Mouse (Mus musculus): ENCODE results near the gene Cipc.

Gene Cipc

DNA sequence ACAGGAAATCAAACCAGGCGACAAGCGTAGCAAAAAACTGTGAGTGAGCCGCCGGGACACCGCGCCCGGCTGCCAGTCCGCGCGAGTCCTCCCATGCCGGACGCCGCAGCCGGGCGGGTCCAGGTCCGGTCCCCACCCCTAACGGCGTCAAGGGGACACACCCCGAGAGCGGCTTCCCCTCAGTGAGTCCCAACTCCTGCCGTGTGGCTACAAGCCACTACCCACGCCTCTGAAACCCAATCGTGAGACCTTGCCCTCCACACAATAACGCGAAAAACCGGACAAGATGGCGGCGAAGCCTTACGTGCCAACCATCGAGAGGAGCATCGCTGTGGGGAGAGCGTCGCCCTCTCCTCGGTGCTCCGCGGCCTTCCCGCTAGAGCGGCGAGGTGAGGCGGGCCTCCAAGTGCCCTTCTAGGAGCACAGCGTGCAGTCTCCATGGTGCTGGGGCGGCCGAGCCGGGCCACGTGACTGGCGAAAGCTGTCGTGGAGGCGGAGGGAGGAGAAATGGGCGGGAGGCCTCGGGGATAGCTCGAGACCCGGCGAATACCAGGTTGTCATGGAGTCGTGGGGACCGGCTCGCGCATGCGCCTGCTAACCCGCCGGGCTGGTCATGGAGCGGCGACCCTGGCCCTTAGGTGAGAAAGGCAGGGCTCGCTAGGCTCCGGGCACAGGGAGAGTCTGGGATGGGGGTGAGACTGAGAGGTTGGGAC is at the start of gene Cipc:
TSS of gene Cipc (plus strand) at position 182 of the 713 bp plus-strand sequence.
- DNase-seq (ENCODE audit: low read depth, low spot score): peak; percentile 98

DNA sequence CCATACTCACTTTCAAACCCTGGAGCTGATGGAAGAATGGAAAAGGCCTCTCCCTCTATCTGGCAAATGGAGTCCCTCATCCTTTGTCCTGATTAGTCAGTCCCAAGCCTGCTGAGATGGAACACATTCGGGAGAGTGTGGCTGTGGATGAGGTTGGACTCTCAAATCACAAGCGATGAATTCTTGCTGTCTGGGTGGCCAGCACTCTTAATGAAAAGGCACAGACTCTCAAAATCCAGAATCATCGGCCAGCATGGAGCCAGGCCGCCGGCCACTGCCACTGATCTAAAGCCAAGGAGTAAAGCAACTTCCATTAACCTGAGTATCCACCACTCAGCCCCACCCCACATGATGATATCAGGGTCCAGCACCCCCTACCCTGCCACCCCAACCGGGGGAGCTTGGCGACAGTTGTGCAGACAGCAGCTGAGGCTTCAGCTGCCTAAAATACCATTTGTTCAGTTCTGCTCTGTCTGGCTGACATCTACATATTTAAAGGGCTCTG is 49.0 kb upstream of the Cipc start:
- DNase-seq (ENCODE audit: low read depth, low spot score): no peak

GRCm38 (mm10) chr12:86898448-86898847 is 48.4 kb upstream of the Cipc start:
- DNase-seq (ENCODE audit: low read depth, low spot score): no peak

DNA sequence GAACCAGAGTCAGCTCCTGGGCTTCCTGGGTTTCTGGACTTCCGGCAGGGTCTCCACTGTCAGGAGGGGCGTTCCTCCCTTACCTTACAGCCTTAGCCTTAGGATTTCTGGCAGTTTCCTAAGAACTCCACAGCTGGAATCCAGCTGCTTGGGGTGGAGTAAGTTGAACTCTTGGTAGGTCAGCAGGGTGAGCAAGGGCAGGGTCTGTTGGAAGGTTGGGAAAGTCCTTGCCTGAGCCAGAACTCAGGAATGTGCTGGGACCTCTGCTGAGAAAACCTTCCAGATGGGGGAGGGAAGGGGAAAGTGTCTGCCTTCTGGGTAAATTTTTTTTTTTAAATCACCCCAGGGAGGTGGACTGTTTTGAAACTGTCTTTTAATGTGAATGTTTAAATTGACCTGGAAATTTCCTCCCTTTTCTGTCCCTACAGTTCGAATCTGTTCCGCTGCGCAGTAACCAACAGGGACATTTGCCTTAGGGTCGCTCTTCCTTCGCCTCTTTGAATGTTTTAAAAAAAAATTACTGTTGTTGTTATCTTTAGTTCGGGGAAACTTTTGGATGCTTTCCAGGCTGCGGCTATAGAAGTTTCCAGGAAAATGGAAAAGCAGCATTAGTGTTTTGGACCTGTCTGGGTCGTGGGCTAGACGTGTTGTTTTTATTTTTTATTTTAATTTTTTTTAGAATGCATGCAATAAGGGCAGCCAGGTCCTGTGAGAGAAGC is 47.2 kb upstream of the Cipc start:
- DNase-seq (ENCODE audit: low read depth, low spot score): no peak

GRCm38 (mm10) chr12:86903828-86904806 is 42.7 kb upstream of the Cipc start:
- DNase-seq (ENCODE audit: low read depth, low spot score): no peak

DNA sequence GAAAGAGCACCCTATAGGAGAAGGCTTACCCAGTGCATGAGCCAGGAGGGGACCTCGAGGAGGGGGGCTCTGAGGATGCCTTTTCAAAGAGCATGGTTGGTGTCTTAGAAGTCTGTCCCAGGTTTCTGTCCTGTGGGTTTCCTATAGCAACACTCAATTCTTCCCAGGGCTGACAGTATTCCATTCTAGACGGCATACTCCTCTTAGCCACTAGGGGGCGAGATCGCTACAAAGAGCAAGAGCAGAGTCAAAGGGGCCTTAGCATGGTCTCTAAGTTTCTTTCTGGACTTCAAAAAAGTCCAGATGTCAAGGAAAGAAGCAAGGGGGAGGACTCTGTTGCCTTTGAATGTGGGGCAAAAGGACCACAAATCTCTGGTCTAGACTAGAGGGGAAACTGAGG is 41.6 kb upstream of the Cipc start:
- DNase-seq (ENCODE audit: low read depth, low spot score): no peak

GRCm38 (mm10) chr12:86905876-86906275 is 41.0 kb upstream of the Cipc start:
- DNase-seq (ENCODE audit: low read depth, low spot score): no peak

- peak; percentile 77 for DNase-seq (ENCODE audit: low read depth, low spot score)
Measured at GRCm38 (mm10) chr12:86906395-86906794, 40.4 kb upstream of the Cipc start.

DNA sequence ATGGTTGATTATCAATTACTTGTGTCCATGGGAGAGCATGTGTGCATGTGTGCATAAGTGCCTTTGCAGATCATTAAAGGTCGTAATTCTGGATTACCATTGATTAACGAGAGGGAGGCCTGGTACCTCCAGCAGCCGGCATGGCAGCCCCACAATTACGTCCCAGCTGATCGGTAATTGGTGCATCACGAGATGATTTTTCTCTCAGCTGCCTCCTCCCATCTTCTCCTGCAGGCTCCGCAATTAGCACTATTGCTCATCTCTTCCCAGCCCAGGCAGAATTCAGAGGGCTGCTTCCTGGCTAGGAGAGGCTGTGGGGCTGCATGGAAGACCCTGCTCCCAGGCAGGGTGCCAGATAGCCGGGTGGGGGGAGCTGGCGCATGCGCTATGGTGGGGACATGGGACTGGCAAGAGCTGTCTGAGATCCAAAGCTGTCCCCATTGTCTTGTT is 35.3 kb upstream of the Cipc start:
- peak; percentile 33 for DNase-seq (ENCODE audit: low read depth, low spot score)

DNA sequence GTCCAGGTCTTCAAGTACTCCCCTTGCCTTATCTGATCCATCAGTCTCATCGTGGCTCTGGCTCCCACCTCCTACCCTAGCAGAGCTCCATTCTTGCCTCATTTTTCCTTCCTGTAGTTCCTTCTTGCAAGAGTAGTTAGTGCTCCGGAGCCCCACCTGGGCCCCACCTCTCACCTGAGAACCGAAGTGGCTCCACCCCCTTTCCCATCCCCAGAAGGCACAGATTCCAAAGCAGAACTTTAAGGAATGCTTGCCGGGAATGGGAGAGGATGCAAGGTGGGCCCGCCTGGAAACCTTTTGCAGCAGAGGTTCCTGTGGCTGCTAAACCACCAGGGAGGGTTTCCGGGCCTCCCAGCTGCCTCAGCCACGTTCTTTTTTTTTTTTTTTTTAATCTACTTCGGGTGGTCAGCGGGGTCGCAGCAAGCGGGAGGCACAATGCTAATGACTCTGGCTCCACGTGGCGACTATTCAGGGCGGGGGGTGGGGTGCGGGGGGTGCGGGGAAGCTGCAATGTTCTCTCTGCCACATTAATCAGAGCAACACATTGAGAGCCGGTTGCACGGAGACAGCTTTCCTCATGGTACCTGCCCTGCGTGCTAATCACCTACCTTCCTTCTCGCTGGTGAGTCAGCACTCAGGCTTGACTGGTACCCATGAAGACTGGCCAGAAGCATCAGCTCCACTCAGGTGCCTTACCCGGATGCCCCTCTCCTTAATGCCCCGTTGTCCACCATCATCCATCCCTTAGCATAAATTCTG is 34.3 kb upstream of the Cipc start:
- no peak for DNase-seq (ENCODE audit: low read depth, low spot score)

DNA sequence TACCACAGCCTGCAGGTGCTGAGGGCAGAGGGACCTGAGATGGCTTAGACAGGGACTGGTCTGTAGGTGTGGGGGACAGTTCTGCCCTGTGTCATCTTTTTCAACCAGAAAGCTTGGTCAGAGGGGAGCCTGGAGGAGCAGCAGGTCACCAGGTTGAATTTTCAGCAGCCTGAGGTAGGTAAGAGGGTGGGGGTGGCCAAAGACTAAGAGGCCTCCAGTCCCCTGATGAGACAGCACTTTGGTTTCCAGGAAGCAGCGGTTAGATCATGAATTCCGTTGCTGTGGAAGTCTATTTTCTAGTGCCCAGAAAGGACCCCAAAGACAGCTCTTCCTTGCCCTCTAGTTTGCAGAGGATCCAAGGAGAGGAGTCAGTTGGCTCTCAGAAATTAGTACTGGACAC is 32.5 kb upstream of the Cipc start:
- no peak for DNase-seq (ENCODE audit: low read depth, low spot score)

DNA sequence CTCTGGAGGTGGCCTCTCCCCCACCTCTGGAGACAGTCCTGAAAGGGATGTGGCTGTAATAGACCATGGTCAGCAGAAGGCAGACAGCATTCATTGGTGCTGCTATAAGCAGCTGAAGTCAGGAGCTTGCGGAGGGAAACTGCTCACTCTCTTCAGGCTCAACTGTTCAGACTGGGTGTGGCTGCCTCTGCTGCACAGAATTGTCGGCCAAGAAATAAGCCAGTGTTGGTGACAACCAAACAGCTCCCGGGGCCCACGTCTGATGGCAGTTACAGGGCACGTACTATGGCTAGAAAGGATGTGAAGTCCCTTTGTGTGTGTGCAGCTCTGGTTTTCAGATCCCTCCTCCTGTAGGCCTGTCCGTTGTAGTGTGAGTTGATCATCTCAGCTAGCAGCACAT is 32.1 kb upstream of the Cipc start:
- DNase-seq (ENCODE audit: low read depth, low spot score): no peak

DNA sequence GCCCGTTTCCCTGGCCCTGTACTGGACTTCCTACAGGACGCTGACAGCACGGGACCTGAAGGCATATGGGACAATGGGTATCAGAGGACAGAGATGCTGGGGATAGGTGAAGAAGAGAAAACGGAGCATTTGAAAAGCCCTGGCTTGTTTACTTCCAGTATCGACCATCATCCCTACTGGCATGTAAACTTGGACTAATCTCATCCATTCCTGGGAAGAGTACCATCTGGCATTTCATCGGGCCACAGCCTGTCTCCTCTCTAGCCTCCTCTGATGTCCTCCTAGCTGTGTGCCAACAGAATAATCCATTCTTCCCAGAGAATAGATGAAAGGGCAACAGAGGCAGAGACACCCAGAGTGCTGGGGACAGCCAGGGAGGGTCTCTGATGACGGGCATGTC is 31.2 kb upstream of the Cipc start:
- no peak for DNase-seq (ENCODE audit: low read depth, low spot score)

DNA sequence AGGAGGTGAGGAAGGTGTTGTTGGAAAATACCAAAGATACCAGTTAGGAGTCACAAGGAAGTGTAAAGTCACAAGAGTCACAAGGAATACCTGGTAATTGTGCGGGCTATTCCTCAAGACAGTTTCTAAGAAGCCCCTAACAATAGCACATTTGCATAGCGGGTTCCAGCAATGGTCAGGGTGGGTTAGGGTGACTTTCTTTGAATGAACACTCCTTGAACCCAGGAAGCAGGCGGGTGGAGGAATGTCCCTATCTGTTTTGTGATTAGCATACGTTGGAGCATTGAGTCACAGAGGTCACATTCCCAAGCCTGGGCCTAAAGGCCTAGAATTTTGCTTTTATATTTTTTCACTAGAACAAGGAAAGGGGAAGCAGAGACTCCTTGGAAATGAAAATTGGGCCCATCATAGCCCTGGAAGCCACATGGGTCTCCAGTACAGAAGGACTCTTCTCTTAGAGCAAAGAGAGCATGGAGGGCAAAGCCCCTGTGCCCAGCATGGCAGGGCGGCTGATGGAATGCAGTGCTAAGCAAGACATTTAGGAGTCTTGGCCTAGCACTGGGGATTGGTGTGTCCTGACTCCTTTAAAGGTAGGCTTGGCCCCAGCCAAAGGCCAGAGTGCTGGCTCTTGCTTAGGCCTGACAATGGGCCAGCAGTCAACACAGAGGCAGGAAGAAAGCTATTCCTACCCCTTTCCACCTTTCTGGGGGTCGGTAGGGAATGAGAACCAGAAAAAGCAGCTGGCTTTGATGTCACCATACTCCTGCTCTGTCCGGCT is 29.9 kb upstream of the Cipc start:
- no peak for DNase-seq (ENCODE audit: low read depth, low spot score)

GRCm38 (mm10) chr12:86918361-86918967 is 28.4 kb upstream of the Cipc start:
- DNase-seq (ENCODE audit: low read depth, low spot score): no peak

- no peak for DNase-seq (ENCODE audit: low read depth, low spot score)
Measured at GRCm38 (mm10) chr12:86918983-86919722, 27.7 kb upstream of the Cipc start.

DNA sequence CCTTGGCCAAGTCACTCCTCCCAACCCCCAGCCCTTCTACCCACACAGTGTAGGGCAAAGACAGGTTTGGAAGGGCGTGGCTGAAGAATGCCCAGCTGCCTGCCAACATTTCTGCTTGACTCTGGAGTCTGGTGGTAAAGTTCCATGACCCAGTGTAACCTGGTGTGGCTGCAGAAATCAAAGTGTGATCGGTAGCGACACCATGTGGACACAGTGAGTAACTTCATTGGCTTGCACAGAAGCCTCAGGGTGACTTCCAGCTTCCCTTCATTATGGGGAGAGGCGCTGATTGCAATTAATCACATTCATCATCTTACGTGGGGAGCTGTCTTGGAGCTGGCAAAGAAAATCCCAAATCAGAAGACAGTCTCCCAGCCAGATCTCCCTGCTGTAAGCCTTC is 23.0 kb upstream of the Cipc start:
- peak; percentile 76 for DNase-seq (ENCODE audit: low read depth, low spot score)

DNA sequence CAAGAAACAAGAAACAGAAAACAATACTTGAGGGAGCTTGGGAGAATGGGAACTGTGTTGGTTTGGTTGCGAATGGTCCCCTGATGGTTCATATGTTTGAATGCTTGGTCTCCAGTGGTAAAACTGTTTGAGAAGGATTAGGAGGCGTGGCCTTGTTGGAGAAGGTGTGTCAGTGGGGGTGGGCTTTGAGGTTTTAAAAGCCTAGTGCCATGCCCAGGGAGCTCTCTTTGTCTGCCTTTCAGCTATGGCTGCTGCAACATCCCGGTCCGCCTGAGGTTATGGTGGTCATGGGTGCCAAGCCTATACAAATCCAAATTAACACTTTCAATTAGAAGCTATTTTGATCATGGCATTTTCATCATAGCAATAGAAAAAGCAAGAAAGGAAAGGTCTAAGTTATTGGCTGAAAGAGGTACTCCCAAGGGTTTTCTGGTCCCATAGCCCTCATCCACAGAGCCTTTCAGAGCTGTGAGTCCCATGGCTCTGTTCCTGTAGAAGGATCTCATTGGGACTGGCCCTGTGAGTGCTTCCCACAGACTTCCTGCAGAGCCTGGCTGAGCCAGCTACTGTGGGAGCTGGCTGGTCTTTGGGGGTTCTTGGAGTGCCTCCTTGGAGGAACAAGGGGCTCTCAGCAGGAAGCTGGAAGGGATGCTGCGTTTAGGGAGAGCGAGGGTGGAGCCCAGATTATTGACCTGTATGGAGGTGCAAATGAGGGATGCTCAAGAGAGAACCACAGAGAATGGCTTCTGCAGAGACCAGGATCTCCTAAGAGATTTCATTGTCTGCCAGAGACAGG is 15.7 kb upstream of the Cipc start:
- no peak for DNase-seq (ENCODE audit: low read depth, low spot score)

Measured in forelimb bud, embryonic 11.5 days (tissue).